Mouse (Mus musculus) cerebellum, adult 18-20 months (tissue): ENCODE data around the gene Dmbt1.
A peak's percentile ranks its signal among the peaks of the same experiment; 100 is the strongest.
"Not testable (repeated sequence)": the region's sequence is repeated elsewhere in the genome, so short reads cannot be mapped to it uniquely, and the experiment has no call there.

Source experiments
- DNase-seq, 2 experiments: peaks; one replicate each; pipeline ENCODE4 v3.0.0; 2021

Dmbt1 gene

DNA sequence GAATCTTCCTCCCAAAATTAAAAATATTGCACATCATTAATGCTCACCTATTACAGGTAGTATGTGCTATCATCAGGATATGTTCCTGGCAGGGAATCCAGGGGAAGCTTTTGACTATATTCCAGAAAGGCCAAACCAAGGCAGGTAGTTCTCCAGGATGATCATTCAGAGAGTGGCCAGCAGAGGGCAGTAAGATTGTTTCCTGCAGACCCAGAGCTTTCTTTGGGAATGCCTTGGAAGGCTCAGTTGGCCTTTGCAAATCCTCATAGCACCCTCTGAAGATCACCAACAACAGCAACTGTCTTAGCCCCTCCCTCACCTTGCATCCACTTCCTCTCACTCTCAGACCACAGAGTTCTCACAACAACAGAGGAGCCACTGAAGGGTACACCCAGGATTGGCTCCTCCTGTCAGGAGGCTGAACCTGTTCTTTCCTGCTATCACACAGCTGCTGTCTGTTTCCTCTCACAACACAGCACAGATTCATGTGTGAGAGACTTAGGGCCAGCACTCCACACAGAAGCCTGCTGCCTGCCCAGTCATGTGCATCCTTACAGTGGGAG, 23.0 kb downstream of the Dmbt1 start:
- DNase-seq: peak; percentile 3 to 9

DNA sequence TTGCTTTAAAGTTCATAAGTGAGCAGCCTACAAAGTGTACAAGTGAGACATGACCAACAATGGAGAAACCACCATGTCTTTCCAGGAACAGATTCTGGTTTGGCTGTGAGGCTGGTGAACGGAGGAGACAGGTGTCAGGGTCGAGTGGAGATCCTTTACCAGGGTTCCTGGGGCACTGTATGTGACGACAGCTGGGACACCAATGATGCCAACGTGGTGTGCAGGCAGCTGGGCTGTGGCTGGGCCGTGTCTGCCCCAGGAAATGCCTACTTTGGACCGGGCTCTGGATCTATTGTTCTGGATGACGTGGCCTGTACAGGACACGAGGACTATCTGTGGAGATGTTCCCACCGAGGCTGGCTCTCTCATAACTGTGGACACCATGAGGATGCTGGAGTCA, 26.1 kb downstream of the Dmbt1 start:
- not testable (repeated sequence) for DNase-seq

DNA sequence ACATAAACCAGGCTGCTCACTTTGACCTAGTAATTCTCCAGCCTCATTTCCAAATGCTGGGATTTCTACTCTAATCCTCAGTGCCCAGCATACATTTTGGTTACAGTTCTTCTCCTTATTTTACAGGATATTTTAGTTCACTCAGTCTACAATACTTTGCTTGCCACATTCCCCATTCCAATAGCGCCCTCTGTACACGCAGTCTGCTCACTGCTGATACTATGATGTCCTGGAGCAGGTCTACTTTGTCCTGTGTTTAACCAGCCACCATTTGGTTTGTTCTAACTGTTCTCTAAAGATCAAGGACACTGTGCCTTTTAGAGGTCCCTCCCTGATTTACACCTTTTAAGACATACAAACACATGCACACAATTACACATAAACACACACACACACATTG, 28.0 kb downstream of the Dmbt1 start:
- DNase-seq: not testable (repeated sequence)

DNA sequence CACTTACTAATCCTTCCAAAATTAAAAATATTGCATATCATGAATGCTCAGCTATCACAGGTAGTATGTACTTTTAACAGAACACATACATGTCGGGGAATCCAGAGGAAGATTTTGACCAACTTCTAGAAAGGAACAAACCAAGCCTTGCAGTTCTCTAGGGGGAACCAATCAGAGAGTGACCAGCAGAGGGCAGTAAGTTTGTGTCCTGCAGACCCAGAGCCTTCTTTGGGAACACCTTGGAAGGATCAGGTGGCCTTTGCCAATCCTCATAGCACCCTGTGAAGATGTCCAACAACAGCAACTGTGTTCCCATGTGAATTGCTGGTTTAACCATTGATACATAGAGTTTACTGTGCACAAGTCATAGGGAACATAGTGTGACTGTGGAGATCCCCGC, 30.7 kb downstream of the Dmbt1 start:
- peak; percentile 5 to 7 for DNase-seq

DNA sequence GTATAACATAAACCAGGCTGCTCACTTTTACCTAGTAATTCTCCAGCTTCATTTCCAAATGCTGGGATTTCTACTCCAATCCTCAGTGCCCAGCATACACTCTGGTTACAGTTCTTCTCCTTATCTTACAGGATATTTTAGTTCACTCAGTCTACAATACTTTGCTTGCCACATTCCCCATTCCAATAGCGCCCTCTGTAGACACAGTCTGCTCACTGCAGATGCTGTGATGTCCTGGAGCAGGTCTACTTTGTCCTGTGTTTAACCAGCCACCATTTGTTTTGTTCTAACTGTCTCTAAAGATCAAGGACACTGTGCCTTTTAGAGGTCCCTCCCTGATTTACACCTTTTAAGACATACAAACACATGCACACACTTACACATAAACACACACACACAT, 36.3 kb downstream of the Dmbt1 start:
- peak; percentile 11 to 21 for DNase-seq

DNA sequence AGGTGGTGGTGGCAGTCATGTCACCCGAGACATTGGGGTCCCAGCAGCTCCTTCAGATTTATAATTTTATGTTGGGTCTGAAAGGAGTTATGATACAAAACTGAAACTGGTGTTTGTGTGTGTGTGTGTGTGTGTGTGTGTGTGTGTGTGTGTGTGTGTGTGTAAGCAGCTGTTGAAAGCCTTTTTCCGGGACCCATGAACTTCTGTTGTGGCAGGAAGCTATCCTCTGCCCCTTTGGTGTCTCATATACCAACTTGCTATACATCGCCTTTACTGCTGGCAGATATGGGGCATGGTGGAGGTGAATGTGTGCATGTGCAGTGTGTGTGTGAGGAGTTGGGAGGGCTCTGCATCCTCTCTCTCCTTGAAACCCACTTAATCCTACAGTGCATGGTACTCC, 41.6 kb downstream of the Dmbt1 start:
- DNase-seq: not testable (repeated sequence)

DNA sequence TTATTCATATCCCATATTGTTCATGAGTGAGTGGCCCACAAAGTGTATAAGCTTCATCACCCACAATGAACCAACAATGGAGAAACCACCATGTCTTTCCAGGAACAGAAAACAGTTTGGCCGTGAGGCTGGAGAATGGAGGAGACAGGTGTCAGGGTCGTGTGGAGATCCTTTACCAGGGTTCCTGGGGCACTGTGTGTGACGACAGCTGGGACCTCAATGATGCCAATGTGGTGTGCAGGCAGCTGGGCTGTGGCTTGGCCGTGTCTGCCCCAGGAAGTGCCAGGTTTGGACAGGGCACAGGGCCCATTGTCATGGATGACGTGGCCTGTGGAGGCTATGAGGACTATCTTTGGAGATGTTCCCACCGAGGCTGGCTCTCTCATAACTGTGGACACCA, 42.2 kb downstream of the Dmbt1 start:
- not testable (repeated sequence) for DNase-seq

DNA sequence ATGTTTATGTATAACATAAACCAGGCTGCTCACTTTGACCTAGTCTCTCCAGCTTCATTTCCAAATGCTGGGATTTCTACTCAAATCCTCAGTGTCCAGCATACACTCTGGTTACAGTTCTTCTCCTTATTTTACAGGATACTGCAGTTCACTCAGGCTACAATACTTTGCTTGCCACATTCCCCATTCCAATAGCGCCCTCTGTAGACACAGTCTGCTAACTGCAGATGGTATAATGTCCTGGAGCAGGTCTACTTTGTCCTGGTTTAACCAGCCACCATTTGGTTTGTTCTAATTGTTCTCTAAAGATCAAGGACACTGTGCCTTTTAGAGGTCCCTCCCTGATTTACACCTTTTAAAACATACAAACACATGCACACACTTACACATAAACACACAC, 44.1 kb downstream of the Dmbt1 start:
- peak; percentile 5 to 14 for DNase-seq

DNA sequence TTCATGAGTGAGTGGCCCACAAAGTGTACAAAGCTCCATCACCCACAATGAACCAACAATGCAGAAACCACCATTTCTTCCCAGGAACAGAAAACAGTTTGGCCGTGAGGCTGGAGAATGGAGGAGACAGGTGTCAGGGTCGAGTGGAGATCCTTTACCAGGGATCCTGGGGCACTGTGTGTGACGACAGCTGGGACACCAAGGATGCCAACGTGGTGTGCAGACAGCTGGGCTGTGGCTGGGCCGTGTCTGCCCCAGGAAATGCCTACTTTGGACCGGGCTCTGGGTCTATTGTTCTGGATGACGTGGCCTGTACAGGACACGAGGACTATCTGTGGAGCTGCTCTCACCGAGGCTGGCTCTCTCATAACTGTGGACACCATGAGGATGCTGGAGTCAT, 50.5 kb downstream of the Dmbt1 start:
- DNase-seq: not testable (repeated sequence)

DNA sequence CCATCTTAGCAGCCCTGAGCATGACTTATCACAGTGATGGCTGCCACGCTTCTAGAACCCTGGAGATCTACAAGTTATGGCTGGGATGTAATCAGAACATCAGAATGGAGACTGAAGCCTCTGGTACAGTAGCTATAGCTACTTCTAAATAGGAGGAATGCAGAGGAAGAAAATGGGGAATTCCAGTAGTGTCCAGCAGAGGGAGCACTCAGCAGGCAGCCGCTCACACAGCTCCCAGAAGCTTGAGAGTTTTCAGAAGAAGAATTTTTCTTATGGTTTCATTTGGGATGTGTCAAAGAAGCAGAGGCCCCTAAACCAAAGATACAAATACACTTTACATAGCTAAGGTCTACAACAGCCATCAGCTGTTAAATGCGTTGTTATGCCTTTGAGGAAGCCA, 80.6 kb downstream of the Dmbt1 start:
- peak; percentile 50 to 71 for DNase-seq

DNA sequence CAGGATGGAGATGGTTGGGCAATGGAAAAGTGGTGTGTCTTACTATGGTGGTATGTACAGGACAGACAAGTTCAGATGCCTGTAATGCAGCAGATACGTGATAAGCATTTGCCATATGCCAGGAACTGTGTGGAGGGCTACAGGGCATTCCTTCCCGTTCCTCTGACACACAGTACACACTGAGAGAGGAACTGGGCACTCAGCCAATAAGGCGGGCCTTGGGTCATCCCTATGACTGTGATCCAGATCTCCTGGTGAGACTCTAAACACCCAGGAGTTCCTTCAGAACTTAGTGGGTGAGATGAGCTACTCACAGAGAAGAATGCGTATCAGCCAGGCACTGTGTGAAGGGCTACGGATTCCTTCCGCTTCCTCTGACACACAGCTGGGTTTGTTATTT, 81.8 kb downstream of the Dmbt1 start:
- peak; percentile 13 to 31 for DNase-seq

DNA sequence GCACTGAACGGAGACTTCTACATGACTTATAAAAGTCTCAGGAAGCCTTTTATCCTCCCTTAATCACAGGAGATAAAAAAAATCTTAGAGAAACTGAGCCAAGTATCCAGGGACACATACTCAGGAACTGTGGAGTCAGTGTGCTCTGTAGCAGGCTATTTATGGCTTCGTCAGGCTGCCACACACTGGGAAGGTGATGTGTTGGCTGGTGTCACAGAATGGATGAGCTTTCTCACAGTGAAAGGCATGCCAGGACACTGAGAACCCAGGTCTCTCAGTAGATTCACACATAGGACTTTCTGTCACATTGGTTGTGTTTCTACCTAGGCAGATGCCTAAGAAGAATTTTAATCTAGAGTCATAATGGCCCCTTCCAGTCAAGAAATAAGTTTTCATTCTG, 82.6 kb downstream of the Dmbt1 start:
- DNase-seq: peak; percentile 18 to 35

DNA sequence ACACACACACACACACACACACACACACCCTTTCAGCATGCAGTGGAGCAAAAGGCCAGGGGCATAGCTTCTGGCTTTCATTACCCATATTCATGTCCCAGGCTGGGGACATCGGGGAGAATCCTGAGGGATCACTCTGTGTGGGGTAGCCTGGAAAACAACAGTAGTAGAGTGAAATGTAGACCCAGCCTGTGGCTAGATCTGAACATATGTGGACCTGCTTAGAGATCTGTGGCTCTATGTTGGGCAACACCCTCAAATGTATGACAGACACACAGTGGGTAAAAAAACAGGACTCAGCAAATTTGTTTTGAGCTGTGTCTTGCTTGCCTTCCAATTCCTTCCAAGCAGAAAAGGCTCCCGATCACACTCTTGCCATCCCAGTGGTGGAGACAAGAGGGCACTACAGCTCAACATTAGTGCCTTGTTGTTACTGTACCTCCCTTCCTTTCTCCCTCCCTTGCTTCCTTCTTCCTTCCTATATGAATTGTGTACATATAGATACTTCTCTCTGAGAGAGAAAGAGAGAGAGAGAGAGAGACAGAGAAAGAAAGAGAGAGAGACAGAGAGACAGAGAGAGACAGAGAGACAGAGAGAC, 90.5 kb downstream of the Dmbt1 start:
- DNase-seq: no peak

DNA sequence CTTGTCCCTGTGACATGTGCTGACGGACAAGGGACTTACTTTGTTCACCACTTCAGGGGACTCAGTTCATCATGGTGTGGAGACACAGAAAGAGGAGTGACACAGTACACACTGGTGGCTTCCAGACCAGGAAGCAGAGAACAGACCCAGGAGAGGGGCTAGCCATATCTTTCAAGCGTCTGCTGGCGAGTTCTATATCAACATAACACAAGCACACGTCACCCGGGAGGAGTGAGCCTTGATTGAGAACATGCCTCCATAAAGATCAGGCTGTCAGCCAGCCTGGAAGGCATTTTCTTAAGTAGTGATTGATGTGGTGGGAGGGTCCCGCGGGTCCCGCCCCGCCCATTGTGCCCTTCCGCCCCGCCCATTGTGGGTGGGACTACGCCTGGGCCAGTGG, 98.2 kb downstream of the Dmbt1 start:
- no peak for DNase-seq

DNA sequence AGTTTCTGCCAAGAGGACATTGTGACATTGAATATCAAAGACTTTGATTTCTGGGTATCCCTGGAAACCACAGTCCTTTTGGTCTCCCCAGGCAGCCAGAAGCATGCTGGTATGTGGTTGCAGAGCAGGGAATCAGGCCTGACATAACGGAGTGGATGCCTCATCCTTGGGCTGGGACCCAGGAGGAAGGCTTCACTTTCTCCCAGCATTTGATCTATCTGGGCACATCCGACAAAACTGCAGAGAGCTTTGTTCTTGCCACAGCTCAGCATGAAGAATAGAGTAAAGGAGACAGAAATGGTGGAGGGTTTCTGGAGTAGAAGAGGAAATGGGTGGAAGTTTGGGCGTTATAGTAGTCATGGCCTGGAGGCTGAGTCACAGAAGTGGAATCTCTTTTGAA, 101.3 kb downstream of the Dmbt1 start:
- no peak for DNase-seq

DNA sequence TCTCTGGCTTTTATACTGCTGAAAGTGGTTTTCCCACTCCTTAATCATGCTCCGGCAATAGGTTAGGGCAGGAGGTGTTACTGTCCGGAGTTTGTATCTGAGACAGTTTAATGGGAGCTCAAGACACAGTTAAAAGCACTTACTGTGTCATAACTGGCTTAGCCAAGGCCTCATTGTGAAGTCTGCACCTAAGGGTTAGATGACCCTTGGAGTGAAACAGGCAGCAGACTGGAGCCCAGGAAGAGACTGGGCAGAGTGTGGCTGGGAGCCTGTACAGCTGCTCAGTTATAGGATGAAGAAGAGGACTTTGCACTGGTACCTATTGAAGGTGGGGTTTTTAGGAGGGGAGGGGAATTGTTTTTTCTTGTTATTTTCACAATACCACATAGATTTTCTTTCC, 114.4 kb downstream of the Dmbt1 start, which contains the start of gene 4933402N03Rik:
TSS of gene 4933402N03Rik (minus strand) at position 101 of the 400 bp plus-strand sequence.
- DNase-seq: no peak

DNA sequence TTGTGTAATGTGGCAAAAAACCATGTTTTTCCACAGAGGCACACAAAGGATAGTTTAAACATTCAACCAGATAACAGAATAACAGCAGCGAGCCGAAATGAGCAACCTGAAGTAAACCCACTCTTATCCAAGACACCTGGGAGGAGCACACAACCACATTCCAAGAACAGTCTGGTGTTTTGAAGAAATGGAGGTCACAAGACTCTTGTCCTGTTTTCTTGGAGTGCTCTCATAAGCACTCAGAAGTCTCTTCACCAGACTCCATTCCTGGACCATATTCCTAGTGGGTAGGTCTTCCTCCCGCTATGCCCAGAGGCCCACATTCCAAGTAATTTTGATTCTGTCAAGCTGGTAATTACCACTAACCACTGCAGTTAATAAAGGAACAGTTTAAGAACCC, 118.3 kb downstream of the Dmbt1 start:
- DNase-seq: no peak

DNA sequence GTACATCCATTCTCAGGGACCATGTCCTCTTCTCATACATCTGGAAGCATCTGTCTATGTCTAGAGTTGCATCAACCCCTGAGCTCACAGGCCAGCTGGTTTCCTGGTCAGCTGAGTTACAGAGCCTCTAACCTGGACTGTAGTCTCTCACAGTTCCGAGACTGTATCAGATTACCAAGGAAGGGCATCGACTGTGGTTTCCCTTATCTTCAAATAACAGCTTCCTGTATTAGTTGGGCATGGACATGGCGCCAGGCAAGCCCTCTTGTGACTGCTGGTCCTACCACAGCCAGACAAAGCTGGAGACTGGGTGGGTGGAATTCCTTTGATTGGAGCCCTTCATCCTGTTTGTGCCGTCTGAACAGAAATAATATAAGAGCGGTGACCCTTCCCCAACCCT, 121.2 kb downstream of the Dmbt1 start:
- DNase-seq: no peak

DNA sequence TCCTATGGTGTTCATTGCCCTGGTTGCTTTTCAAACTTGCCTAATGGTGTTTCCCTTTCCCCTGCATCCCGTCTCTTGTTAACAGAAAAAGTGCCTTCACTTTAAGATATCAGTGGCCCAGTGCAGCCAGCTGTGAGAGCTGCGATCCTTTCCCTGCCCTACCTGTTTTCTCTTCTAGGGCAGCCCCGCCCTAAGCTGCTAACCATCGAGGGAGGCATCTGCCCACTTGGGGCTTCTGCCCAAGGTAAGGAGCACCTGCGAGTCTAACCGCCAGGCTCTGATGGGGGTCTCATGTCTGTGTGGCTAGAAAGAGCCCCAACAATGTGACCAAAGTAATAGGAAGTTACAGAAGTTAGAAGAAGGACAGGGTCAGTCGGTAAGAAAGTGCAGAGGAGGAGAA, 130.4 kb downstream of the Dmbt1 start:
- no peak for DNase-seq

DNA sequence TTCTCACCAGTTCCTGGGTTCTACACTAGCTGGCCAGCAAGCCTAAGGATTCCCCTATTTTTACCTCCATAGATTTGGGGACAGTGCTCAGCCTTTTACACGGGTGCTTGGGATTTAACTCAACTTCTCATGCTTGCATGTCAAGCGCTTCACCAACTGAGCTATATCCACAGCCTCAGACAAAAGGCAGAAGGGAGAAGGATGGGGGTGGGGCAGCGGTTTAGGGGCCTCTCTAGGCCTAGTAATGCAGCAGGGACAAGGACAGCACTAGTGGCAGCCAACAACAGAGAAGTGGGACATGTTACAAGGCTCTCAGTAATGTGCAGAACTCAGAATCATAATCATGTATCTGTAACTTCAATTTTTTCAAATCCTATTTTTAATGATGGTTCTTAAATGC, 135.9 kb downstream of the Dmbt1 start:
- DNase-seq: no peak

DNA sequence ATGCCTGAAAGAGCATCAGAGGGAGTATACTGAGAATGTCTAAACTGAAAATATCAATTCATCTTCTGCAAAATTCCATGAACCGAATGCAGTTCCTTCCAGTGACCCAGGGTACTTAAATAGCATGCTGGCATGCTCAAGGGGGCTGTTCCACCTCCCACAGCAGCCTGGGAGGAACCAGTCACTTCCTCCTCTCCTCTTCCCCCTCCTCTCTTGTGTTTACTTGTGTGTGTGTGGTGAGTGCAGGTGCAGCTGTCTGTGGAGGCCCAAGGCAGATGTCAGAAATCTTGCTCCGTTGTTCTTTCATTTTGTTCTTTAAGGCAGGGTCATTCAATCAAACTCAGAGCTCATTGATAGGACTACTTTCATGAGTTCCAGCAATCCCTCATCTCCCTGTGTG, 137.2 kb downstream of the Dmbt1 start:
- DNase-seq: no peak
